Mouse (Mus musculus) forebrain, embryonic 14.5 days (tissue): ENCODE data around the gene Gpx4. TPM values are rescaled to one million over a fixed set of nuclear protein-coding genes. Genes with fewer than 3 reads are reported as not detected.

Experiments used
- ATAC-seq: fragments of 200-750 bp; cut with Nextera tagmentation; 2 replicates; pipeline ENCODE4 v1.8.0; 2017; ENCODE audit warnings: mild to moderate bottlenecking, moderate library complexity
- DNase-seq: peaks from one replicate; pipeline ENCODE4 v3.0.0-alpha.2; 2015; ENCODE audit warnings: low spot score
- H3K27ac ChIP-seq: fragments of 300-500 bp; sonication (generic); 2 replicates; pipeline ENCODE4 v1.5.1; 2014; ENCODE audit warnings: low read depth, mild to moderate bottlenecking, control low read depth, low read length, moderate library complexity
- H3K27me3 ChIP-seq: fragments of 300-500 bp; sonication (generic); replicated peaks from 2 replicates; pipeline ENCODE4 v1.6.1; 2014; ENCODE audit warnings: low read length, control low read depth, mixed read lengths; ENCODE audit not compliant: control insufficient read depth, insufficient read depth
- H3K36me3 ChIP-seq: fragments of 300-500 bp; sonication (generic); 2 replicates; pipeline ENCODE4 v1.6.1; 2014; ENCODE audit warnings: low read length, control low read depth; ENCODE audit not compliant: control insufficient read depth, insufficient read depth
- H3K4me1 ChIP-seq: fragments of 300-500 bp; sonication (generic); 2 replicates; pipeline ENCODE4 v1.6.1; 2014; ENCODE audit warnings: antibody characterized with exemption, low read length, control low read depth; ENCODE audit not compliant: control insufficient read depth, insufficient read depth
- H3K4me2 ChIP-seq: fragments of 300-500 bp; sonication (generic); 2 replicates; pipeline ENCODE4 v1.6.1; 2014; ENCODE audit warnings: mild to moderate bottlenecking, control low read depth, low read length
- H3K4me3 ChIP-seq: fragments of 300-500 bp; sonication (generic); 2 replicates; pipeline ENCODE4 v1.5.1; 2014; ENCODE audit warnings: low read depth, low read length, control low read depth
- H3K9ac ChIP-seq: fragments of 300-500 bp; sonication (generic); 2 replicates; pipeline ENCODE4 v1.6.1; 2014; ENCODE audit warnings: mild to moderate bottlenecking, low read length, control low read depth, moderate library complexity
- H3K9me3 ChIP-seq: fragments of 300-500 bp; sonication (generic); replicated peaks from 2 replicates; pipeline ENCODE4 v1.6.1; 2016; ENCODE audit warnings: low read length, control low read depth, mixed read lengths; ENCODE audit not compliant: control insufficient read depth
- WGBS: fragments of 180-500 bp; shearing (Covaris S2); extraction: QIAGEN DNeasy Blood & Tissue Kit; methylation state at CpG from one replicate; pipeline ENCODE4 v1.1.7; 2014; 5-methylcytosine and 5-hydroxymethylcytosine counted together
- polyA plus RNA-seq: library from polyadenylated mRNA; unstranded; fragments of >200 nt; fragmentation: Nextera tagmentation; extraction: Ambion mirVana; gene quantifications from 2 replicates; pipeline ENCODE4 v1.2.1, GENCODE M21; 2014

Gene Gpx4
- polyA plus RNA-seq, 1 experiment from 2014 or later, result 632 TPM

- Histone ChIP-seq H3K36me3 (peaks cover 52% of the 10 kb centered on the region), H3K4me2 (no peak overlapping the region), H3K27me3 (no peaks in the 10 kb centered on the region), H3K9ac (no peak overlapping the region), H3K27ac (no peak overlapping the region), H3K9me3 (no peaks in the 10 kb centered on the region), H3K4me1 (no peaks in the 10 kb centered on the region), H3K4me3 (no peak overlapping the region)
- no peak for DNase-seq
- no peak for ATAC-seq
- 89% methylated on average over 16 of the region's 16 CpGs for WGBS
These were observed 33.6 kb downstream of the Gpx4 start for GRCm38 (mm10) chr10:80080396-80081070.

GRCm38 (mm10) chr10:80081075-80081474, 34.1 kb downstream of the Gpx4 start:
- no peak for ATAC-seq
- H3K4me1 ChIP-seq, result no peaks in the 10 kb centered on the region

GRCm38 (mm10) chr10:80084817-80085487, 38.0 kb downstream of the Gpx4 start:
- no peak for ATAC-seq
- 67% methylated on average over 9 of the region's 9 CpGs for WGBS
- peak overlapping the region; percentile 8; the same call in 1 of the 2 replicates for H3K9ac ChIP-seq
- H3K4me1 ChIP-seq, result no peaks in the 10 kb centered on the region
- peaks cover 44% of the 10 kb centered on the region for H3K36me3 ChIP-seq
- H3K9me3 ChIP-seq, result no peaks in the 10 kb centered on the region
- no peaks in the 10 kb centered on the region for H3K27me3 ChIP-seq
- peak; percentile 17 for DNase-seq
- no peak overlapping the region for H3K4me3 ChIP-seq
- H3K27ac ChIP-seq, result no peak overlapping the region
- no peak overlapping the region for H3K4me2 ChIP-seq

More at GRCm38 (mm10) chr10:80081075-80081474, 34.1 kb downstream of the Gpx4 start:
- Histone ChIP-seq H3K9me3 (no peaks in the 10 kb centered on the region), H3K36me3 (peaks cover 52% of the 10 kb centered on the region), H3K9ac (no peak overlapping the region), H3K4me3 (no peak overlapping the region), H3K4me2 (no peak overlapping the region), H3K27me3 (no peaks in the 10 kb centered on the region), H3K27ac (no peak overlapping the region)
- WGBS, result 89% methylated on average over 3 of the region's 3 CpGs
- DNase-seq, result no peak

GRCm38 (mm10) chr10:80086847-80087246, 39.9 kb downstream of the Gpx4 start:
- WGBS, result 80% methylated on average over 3 of the region's 3 CpGs
- H3K36me3 ChIP-seq, result peaks cover 25% of the 10 kb centered on the region
- no peaks in the 10 kb centered on the region for H3K9me3 ChIP-seq
- no peaks in the 10 kb centered on the region for H3K4me1 ChIP-seq
- H3K4me3 ChIP-seq, result no peak overlapping the region
- ATAC-seq, result no peak
- H3K27ac ChIP-seq, result no peak overlapping the region
- no peaks in the 10 kb centered on the region for H3K27me3 ChIP-seq
- DNase-seq, result no peak
- no peak overlapping the region; the same call in 1 of the 2 replicates for H3K9ac ChIP-seq
- H3K4me2 ChIP-seq, result no peak overlapping the region

- Histone ChIP-seq H3K36me3 (peaks cover 18% of the 10 kb centered on the region), H3K9me3 (no peaks in the 10 kb centered on the region), H3K4me1 (no peaks in the 10 kb centered on the region), H3K27me3 (no peaks in the 10 kb centered on the region), H3K4me3 (no peak overlapping the region), H3K9ac (no peak overlapping the region), H3K4me2 (no peak overlapping the region), H3K27ac (no peak overlapping the region)
- DNase-seq (no peak), ATAC-seq (no peak)
- WGBS, result 90% methylated on average over 8 of the region's 8 CpGs
These were observed 40.5 kb downstream of the Gpx4 start for GRCm38 (mm10) chr10:80087483-80087882.

- no peaks in the 10 kb centered on the region for H3K27me3 ChIP-seq
- peaks cover 8% of the 10 kb centered on the region; the same call in 1 of the 2 replicates for H3K36me3 ChIP-seq
- no peak overlapping the region for H3K4me2 ChIP-seq
- H3K9ac ChIP-seq, result no peak overlapping the region
- 57% methylated on average over 4 of the region's 4 CpGs for WGBS
- no peaks in the 10 kb centered on the region for H3K9me3 ChIP-seq
- H3K4me3 ChIP-seq, result no peak overlapping the region
- H3K4me1 ChIP-seq, result no peaks in the 10 kb centered on the region
- DNase-seq (no peak), ATAC-seq (no peak)
- H3K27ac ChIP-seq, result no peak overlapping the region
These were observed 42.2 kb downstream of the Gpx4 start for GRCm38 (mm10) chr10:80089146-80089545.

- no peaks in the 10 kb centered on the region for H3K4me1 ChIP-seq
- H3K27me3 ChIP-seq, result no peaks in the 10 kb centered on the region
- no peak overlapping the region for H3K9ac ChIP-seq
- H3K4me2 ChIP-seq, result no peak overlapping the region
- 93% methylated on average over 6 of the region's 6 CpGs for WGBS
- no peaks in the 10 kb centered on the region for H3K9me3 ChIP-seq
- no peaks in the 10 kb centered on the region for H3K36me3 ChIP-seq
- H3K27ac ChIP-seq, result no peak overlapping the region
- no peak overlapping the region for H3K4me3 ChIP-seq
- ATAC-seq (no peak), DNase-seq (no peak)
These were observed 44.6 kb downstream of the Gpx4 start for GRCm38 (mm10) chr10:80091527-80091926.

GRCm38 (mm10) chr10:80092690-80093089, 45.7 kb downstream of the Gpx4 start:
- Histone ChIP-seq H3K4me1 (no peaks in the 10 kb centered on the region), H3K27ac (no peak overlapping the region), H3K36me3 (no peaks in the 10 kb centered on the region), H3K4me3 (no peak overlapping the region), H3K9ac (no peak overlapping the region), H3K4me2 (no peak overlapping the region), H3K27me3 (no peaks in the 10 kb centered on the region), H3K9me3 (no peaks in the 10 kb centered on the region)
- ATAC-seq (no peak), DNase-seq (no peak)
- WGBS, result 88% methylated on average over 5 of the region's 5 CpGs

GRCm38 (mm10) chr10:80094085-80094484, 47.1 kb downstream of the Gpx4 start:
- Histone ChIP-seq H3K9me3 (no peaks in the 10 kb centered on the region), H3K27ac (no peak overlapping the region), H3K27me3 (no peaks in the 10 kb centered on the region), H3K4me3 (no peak overlapping the region), H3K9ac (no peak overlapping the region), H3K4me1 (no peaks in the 10 kb centered on the region), H3K4me2 (no peak overlapping the region), H3K36me3 (no peaks in the 10 kb centered on the region)
- ATAC-seq (no peak), DNase-seq (no peak)
- 90% methylated on average over 6 of the region's 6 CpGs for WGBS
